Mouse (Mus musculus): ENCODE data around the gene Pbxip1.

DNA sequence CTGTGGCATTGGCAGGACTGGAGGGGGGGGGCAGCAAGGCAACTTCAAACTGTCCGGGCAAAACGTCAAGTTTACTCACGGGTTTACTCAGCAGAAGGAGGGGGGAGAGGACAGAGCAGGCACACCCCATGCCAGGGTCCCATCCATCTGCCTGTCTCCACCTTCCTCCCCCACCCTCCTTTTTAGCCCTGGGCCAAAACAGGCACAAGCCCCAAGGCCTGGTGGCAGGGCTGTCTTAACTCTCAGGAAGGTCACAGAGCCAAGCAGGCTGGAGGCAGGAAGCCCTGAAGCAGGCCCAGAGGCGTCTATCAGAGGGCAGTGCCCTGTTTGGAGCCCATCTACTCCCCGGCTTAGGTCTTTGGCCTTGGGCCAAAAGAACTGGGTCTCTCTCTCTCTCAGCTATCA lies 46.4 kb upstream of the Pbxip1 start:
- no peak for TF ChIP-seq POLR2A (IDR thresholded peaks at IDR 0.05; ENCODE audit: low read depth, low read length)
- no peak for TF ChIP-seq CTCF (IDR thresholded peaks at IDR 0.05; ENCODE audit: extremely low read depth, insufficient read depth, insufficient read length, insufficient replicate concordance)

All from spleen, adult 2 months (tissue).